Mouse (Mus musculus): ENCODE data around the gene Nagpa.

Gene Nagpa

GRCm38 (mm10) chr16:5202681-5203080 lies 1.1 kb downstream of the Nagpa start:
- CTCF ChIA-PET, result interaction anchor here (1.3 kb wide), 1 partner anchor 45 kb away, joined by 4 read pairs; no protein-coding TSS in a partner anchor

DNA sequence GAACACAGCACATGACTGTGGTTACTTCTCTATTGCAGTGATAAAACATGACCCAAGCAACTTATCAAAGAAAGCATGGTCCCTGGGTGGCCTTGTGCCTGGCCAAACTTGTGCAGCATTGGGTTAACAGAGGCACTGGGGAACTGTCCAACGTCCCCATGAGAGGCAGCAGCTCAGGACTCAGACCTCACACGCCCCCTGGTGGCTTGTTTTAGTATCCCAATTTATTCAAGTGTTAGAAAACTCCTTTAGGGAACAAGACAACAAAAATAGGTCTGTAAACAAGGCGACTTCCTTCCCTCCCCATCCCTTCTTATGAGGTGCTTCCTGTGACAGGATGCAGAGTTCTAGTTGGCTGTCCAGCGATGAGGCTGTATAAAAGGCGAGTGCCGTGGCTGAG lies 8.7 kb downstream of the Nagpa start:
- CTCF ChIA-PET, result no interaction called here

DNA sequence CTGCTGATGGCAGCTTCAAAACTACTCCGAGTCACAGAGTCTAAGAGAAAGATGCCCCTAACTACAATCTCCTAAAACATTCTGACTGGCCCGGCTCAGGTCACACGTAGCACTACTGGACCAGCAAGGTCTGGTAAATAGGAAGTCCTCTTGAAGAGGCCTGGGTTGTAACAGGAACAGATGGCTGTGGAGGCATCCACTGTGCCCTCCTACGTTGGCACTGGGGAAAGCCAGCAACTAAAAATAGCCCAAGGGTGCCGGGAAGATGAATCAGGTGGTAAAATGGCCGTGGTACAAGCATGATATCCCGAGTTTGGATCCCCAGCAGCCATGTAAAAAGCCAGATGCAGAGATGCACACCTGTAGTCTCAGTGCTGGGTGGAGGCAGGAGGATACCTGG lies 17.6 kb downstream of the Nagpa start:
- CTCF ChIA-PET, result no interaction called here

DNA sequence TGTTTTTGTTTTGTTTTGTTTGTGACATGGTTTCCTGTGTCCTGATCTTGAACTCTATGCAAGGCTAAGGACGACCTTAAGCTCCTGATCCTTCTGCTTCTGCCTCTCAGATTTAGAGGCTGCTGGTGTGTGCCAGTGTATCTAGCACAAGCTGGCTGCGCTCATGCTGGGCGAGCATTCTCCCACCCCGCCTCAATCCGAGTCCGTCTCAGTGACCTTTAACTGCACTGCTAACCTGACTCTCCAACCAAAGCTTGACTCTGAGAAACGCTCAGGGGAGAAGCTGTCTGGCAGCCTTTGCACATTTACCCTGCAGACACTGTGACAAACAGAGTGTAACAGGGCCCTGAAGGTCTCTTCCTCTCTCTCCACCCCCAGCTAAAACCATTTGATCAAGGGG lies 18.1 kb downstream of the Nagpa start:
- CTCF ChIA-PET, result no interaction called here

- CTCF ChIA-PET, result no interaction called here
These were observed 18.9 kb downstream of the Nagpa start for GRCm38 (mm10) chr16:5184956-5185355.

- CTCF ChIA-PET, result no interaction called here
These were observed 19.7 kb downstream of the Nagpa start for GRCm38 (mm10) chr16:5184101-5184500.

DNA sequence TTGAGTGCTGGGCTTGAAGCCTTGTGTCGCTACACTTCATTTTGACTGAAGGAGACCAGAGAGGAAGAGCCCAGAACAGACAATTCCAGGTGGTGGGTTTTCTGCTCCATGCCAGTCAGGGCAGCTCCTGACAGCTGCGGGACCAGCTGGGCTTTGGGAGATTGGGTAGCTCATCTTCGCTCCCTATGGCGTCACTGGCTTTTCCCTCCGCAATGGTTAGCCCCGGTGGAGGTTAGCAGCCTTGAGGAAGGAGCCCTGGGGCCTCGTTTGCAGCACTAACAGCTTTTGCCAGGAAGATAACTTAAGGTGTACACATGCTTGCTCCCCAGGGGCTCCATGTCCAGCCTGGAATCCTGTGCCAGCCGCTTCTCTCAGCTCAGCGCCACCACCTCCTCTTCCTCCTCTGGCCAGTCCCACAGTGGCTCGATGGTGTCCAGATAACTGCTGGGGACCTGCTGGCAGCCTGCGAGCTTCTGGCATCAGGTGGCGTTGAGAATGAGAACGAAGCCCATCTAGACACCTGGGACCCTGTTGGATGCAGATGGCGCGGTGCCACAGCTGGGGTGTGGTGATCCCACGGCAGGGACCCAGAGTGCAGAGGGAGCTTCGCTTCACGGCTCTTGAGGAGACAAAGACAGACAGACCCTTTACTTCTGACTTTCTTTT lies 20.4 kb downstream of the Nagpa start:
- CTCF ChIA-PET, result interaction anchor here (0.5 kb wide), 1 partner anchor 789 kb away, joined by 3 read pairs; no protein-coding TSS in a partner anchor

DNA sequence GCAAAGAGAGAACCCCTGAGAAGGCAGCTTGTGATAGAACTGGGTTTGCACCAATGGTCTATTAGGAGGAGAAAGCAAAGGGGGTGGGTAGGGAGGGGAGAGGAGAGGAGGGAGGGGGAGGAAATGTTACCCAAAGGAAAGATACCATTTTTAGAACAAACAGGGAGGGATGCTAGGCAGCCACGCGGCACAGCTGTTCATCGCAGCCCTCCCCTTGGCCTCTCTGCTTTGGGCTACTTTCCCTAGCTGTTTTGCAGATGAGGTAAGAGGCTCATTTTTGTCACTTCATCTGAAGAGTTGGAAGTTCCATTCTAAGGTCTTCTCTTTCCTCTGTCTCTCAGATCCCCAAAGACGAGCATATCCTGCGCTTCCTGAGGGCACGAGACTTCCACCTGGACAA lies 31.2 kb downstream of the Nagpa start:
- CTCF ChIA-PET, result no interaction called here

DNA sequence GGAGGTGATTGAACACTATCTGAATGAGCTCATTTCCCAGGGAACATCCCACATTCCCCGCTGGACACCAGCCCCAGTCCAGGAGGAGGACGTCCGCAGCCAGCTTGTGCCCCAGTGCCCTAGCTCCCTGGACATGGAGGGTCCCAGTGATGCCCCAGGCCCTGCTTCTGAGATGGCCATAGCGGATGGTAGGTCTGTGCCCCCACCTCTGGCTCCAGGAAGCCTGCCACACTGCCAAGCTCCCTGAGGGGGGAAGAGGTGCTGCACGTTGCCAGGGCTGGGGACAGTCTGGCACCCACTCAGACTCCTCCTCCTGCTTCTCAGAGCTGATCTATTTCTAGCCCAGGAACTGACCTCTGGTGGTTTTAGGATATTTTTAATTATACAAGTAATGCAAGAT lies 35.0 kb downstream of the Nagpa start:
- CTCF ChIA-PET, result no interaction called here

DNA sequence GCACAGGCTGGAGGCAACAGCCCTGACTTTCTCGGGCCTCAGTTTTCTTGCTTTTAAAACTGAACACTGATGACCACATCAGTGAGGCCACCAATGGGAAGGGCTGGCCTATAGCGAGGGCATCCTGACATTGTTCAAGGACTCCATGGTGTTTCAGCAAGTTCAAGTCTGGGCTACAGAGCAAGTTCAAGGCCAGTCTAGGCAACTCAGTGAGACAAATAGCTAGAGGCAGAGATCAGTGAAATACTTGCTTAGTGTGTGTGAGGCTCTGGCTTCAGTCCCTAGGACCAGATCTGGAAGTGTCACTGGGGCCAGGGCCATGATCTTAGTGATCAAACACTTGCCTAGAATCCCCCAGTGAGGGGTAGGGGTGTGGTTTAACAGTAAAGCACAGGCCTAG lies 35.8 kb downstream of the Nagpa start:
- CTCF ChIA-PET, result no interaction called here

DNA sequence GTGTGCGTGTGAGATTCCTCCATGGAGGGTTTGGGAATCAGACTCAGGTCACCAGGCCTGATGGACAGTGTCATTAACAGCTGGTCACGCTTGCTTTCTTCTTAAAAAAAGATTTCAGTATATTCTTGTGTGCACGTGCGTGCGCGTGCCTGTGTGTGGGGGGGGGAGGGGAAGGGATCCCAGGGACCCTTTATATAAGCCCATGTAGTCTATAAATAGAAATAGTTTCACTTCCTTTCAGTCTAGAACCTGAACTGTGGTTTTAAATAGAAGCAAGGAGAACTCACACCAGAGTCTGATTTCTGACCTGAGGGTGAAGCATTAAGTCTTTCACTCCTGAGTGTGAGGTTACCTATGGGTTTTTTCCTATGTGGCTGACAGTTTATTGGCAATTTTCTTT lies 39.5 kb downstream of the Nagpa start:
- CTCF ChIA-PET, result no interaction called here

- CTCF ChIA-PET, result no interaction called here
These were observed 44.6 kb downstream of the Nagpa start for GRCm38 (mm10) chr16:5159248-5159647.

GRCm38 (mm10) chr16:5157113-5157512 lies 46.7 kb downstream of the Nagpa start:
- CTCF ChIA-PET, result no interaction called here

DNA sequence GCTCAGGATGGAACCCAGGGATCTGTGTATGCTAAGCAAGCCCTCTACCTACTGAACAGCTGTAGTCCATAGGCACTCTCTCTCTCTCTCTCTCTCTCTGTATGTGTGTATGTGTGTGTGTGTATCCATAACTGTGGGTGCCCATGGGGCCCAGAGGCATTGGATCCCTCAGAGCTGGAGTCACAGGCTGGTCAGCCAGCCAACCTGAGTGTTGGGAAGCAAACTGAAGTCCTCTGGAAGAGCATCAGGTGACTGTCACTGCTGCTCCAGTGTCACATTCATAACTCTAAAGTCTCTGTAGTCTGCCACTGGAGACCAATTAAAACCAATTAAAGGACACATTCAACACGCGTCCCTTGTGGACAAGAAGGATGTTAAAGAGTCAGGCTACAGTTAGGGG lies 47.3 kb downstream of the Nagpa start:
- CTCF ChIA-PET, result no interaction called here

- CTCF ChIA-PET, result no interaction called here
These were observed 48.8 kb downstream of the Nagpa start for GRCm38 (mm10) chr16:5155014-5155413.

- CTCF ChIA-PET, result interaction anchor here (0.5 kb wide), 1 partner anchor 24 kb away, joined by 3 read pairs; no protein-coding TSS in a partner anchor
These were observed 50.3 kb downstream of the Nagpa start for GRCm38 (mm10) chr16:5153299-5154026.

GRCm38 (mm10) chr16:5150544-5150943 lies 53.3 kb downstream of the Nagpa start:
- CTCF ChIA-PET, result no interaction called here

GRCm38 (mm10) chr16:5147037-5147385 lies 56.8 kb downstream of the Nagpa start, which contains the start of gene Sec14l5:
Gene Sec14l5 (plus strand): TSS chr16:5147109.
- CTCF ChIA-PET, result no interaction called here

- CTCF ChIA-PET, result no interaction called here
These were observed 57.3 kb downstream of the Nagpa start for GRCm38 (mm10) chr16:5146367-5147036.

DNA sequence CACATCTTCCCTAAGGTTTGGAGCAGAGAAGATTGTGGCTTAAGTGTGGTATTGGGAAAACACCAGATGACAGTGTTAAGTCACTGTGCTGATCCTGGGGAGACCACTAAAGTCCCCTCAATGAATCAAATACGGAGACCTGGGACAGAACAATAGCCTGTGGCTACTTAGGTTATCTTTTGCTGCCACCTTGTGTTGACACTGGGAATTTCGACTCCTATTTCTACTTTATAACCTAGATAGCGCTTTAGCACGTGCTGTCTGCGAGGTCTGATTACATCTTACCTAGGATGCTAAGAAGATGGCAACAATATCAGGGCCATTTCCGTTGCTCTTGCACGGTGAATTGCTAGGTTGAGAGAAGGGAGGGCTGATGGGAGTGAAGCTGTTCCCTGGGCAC lies 58.2 kb downstream of the Nagpa start:
- CTCF ChIA-PET, result interaction anchor here (0.7 kb wide), 1 partner anchor 84 kb away, joined by 3 read pairs; no protein-coding TSS in a partner anchor
